Mouse (Mus musculus) urinary bladder, postnatal 36 days (tissue): ENCODE data around the gene Brca2.

Source experiments
- DNase-seq, 2 experiments: peaks; one replicate each; pipeline ENCODE4 v3.0.0; 2022; ENCODE audit warnings: low spot score in 2 of 2, mixed read lengths in 1 of 2

Brca2 gene

DNA sequence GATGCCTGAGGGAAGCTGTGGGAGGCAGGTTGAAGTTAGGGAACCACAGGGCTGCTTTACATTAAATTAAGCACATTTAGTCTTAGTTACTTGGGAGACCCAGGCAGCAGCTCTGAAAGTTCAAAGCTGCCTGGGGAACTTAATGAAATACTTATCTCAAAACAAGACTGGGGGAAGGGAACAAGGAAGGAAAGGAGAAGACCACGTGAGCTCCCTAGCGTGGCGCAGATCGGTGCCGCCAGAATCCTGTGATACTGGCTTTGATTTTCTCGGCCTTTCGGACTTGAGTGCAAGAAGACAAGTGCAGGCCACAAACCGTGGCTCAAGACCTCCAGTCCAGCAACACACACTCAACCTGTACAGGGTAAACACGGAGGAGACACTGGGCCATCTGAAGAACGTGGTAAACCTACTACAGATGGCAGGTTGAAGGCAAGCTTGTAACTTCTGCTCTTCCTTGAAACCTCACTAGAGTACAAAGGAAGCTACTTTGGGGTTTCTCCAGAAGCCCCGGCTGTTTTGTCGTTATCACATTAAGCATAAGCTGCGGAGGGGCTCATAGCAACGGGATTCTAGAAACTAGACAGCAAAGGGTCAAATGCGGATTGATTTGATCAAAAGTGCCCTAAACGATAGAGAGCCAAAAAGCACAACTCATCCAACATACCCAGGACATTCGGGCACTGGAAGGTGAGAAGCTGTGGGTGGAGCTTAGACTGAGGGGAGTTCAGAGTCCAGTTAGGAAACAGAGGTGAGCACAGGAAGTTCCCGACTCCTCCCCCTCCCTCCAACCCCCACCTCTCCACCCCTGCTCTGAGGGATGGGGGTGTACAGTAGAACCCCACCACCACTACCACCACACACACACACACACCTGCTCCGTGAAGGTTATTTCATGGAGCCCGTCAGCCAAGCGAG is 76.0 kb downstream of the Brca2 start:
- DNase-seq, result no peak

DNA sequence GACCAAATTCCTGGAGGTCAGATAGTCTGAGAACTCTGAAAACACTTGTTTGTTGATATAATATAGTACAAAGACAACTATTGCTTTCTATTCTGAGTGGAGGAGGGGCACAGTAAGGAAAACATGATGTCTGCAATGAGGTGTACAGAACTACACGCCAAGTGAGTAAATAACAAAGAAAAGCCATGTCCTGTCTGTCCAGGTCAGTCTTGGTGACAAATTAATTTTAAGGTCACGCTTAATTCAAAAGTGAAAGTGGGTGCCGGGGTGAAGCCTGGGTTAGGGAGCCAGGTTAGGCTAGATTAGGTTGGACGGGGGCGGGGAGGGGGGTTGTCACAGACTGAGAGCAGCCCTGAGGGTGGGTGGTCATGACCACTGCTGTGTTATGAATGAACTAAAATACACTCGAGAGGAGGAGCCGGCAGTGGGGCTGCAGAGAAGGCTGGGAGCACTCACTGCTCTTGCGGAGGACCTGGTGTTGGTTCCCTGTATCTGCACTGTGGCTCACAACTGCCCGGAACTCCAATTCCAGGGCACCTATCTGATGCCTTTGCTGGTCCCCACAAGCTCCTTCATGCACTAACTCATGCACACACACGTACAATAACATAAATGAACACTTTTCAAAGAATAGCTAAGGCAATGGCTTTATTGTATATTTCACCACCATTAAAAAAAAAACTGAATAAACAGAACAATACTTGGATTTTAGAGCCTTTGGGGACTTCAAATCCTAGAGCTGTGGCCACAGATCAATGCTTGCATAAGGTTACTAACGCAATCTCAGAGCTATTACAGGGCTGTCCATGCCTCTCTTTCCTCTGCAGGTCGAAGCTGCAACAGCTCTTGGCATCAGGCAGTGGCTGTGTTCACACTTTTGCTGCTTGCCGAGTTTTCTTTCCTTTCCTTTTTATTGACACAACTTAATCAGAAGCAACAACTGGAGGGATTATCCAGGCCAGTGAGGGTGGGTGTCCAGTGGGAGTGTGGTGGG is 77.2 kb downstream of the Brca2 start:
- DNase-seq, result no peak

DNA sequence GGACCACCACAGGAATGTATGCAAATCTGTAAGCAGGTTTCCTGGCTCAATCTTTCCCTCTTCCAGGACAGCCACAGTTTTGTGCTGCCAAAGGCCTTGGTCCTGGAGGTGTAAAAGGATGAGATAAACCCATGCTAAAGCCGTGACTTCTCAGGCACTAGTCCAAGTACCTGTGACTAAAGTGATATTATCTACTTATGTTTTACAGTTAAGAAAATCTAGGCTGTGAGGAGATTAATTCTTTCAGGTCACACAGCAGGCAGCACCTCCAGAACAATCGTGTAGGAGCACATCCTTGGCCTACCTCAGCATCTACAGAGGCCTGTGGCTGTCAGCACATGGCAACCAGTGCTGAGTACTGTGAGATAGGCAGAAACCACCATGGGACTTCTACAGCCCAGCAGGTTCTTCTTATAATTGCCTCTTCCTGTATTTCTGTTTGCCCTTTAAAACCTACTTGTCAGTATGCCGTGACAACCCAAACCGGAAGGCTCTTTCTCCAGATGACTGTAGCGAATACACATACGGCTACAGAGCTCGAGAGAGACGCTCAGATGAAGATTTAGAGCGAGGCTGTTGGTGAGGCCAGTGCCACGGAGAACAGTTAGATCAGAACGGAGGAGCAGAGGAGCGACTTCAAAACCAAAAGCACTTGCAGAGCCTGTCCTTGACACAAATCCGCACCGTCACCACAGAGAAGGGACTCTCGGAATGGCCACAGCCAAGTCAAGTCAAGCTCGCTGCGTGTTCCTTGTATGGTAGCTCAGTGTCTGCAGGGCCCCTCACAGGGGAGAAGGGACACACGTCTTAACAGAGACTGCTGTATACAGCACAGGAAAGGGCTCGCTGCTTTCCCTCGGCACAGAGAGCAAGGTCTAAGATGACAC is 78.4 kb downstream of the Brca2 start:
- no peak for DNase-seq

DNA sequence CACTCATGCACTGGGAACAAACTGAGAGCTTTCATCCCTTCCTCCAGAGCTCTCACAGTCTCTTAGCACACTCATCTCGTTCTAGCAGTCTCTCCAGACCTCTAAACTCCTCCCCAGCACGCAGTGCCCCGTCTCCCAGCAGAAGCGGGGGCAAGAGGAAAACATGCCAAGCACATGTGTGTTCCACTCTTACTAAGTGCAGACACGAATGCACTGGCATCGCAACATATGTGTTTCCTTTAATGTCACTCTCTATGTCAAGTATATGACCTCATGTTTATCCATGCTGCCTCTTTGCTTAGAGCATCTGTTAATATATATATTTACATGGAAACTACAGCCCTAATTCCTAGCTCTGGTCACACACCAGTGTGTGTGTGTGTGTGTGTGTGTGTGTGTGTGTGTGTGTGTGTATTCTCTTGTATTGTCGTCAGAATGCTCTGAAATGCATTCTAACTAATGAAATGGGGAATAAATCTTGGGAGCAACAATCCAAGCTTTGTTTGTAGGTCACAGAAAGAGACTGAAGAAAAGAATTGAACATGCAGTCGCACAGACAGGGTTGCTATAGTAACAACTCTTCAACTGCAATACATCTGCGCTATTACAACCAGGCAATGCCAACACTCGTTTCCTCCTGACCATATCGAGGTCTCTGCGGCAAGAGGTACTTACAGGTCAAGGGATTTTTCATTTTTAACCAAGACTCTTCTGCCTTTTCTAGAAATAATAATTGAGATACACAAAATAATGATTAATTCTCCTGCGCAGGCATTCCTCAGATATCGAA is 79.2 kb downstream of the Brca2 start:
- no peak for DNase-seq

DNA sequence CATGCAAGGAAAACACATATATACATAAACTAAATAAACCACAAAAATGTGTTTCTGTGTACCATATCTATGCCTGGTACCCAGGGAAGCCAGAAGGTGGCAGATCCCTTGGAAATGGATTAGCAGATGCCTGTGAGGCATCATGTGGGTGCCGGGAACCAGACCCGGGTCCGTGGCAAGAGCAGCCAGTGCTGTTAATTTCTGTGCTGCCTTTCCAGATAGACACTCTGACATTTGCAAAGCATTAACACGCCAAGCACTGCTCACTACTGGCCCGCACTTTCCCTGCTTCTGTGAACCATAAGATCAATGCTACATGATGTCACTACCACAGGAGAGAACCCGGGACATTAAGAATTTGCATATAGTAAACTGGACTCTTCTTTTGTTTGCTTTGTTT is 83.7 kb downstream of the Brca2 start:
- no peak for DNase-seq

DNA sequence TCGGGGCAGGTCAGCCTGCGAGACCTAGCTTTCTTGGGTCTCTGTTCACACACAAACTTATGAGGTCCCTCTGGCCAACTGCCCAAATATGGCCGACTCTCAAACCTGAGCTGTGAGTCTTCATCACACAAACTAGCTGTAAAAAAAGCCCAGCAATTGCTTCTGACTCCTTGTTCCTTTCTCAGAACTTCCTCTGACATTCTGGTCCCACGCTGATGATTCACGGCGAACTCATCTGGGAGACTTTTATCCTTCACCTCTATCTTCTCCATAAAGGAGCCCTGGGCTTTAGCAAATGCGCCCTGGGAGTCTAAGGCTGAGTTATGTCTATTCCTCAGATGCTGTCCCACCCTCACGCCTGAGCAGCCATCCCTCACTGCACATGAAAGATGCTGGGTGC is 85.2 kb downstream of the Brca2 start:
- no peak for DNase-seq

DNA sequence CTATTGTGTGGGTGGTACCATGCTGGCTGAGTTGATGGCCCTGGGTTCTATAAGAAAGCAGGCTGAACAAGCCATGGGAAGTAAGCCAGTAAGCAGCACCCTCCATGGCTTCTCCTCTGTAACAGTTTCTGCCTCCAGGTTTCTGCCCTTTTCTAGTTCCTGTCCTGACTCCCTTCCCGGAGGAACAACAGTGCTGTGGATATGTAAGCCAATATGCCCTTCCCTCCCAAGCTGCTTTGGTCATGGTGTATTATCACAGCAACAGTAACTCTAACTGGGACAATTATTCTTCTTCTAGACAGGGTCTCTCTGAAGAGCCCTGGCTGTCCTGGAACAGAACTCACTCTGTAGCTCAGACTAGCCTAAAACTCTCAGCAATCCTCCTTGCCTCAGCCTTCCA is 88.7 kb downstream of the Brca2 start:
- no peak for DNase-seq

DNA sequence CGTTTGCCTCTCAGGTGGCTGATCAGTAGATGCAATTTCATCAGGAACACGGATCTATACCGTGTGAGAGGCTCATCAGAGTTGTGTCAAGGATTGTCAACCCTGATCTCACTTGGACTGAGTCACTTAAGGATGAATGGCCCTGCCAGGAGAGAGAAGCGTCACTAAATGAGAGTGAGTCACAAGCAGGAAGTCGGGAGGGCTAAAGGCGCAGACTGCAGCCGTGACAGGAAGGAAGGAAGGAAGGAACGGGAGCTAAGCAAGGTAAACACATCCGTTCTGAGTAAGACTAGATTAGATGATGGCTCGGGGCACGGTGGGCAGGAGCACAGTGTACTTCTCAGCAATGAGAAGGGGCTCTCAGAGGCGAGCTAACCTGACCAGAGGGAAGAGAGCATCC is 89.3 kb downstream of the Brca2 start:
- DNase-seq, result no peak

DNA sequence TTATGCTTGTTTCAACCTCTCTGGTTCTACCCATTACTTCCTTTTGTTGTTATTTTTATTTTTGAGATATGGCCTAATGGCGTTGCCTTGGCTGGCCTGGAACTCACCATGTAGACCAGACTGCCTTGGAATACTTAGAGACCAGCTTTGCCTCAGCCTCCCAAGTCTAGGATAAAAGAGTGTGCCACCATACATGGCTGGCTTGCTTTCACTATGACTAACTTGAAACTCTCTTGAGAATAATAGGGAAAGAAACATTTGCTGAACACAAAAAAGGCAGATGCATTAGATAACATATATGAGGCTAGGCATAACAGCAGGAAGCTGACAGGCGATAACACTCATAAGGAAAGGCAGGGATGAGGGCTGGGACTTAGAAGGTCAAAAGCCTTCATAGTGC is 91.6 kb downstream of the Brca2 start:
- no peak for DNase-seq

DNA sequence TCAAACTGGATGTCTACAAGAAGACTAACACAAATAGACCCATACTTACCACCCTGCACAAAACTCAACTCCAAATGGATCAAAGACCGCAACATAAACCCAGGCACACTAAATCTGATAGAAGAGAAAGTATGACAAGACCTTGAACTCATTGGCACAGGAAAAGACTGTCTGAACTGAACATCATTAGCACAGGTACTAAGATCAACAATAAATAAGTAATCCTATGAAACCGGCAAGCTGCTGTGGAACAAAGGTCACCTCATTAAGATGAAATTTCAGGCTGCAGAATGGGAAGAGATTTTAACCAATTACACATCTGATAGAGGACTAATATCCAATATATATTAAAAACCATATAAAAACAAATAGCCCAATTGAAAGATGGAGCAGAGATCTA is 93.8 kb downstream of the Brca2 start:
- DNase-seq, result no peak

DNA sequence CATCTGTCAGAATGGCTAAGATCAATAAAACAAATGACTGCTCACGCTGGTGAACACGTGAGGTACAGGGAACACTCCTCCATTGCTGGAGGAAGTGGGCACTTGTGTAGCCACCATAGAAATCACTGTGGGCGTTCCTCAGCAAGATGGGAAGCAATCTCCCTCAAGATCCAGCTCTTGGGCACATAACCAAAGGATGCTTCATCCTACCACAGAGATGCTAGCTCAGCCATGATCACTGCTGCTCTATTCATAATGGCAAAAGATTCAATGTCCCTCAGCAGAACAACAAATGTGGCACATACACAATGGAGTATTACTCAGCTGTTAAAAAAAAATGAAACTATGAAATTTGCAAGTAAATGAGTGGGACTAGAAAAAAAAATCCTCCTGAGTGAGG is 94.3 kb downstream of the Brca2 start:
- DNase-seq, result no peak

DNA sequence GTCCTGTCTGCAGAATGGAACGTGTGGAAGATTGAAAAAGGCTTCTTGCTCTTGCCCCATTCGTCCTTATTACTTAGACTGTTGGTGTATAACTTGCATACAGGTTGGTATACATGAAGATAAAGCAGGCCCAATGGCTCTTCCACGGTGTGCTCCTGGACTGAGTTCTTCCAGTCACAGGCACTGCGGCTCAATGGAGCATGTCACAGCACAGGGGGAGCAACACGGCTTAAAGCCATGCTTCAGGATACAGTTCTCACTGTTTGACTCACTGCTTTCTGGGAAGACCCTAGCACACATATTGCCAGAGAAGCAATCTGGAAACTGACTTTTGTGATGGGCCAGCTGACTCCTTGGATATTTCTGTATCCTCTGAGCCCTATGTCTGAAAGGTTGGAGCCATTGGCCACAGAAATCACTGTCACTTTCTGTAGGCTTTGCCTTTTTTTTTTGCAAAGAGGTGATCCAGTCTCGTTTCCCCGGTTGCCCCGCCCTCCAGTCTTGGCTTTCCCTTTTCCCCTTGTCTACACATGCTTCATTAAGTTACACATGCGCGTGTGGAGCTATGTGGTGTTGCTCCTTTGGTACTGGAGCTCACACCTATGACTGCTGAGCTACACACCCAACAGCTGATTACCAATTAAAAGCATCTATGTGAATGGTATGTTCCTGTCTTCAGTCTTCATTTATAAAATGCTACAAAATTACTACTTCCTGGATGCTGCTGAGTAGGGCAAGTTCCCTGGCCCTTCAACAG is 96.3 kb downstream of the Brca2 start:
- DNase-seq, result no peak
